Mouse (Mus musculus) urinary bladder, adult 2 months (tissue): Measurements from ENCODE around the gene Gm20388. TPM values are rescaled to one million over a fixed set of nuclear protein-coding genes. Genes with fewer than 3 reads are reported as not detected.

Experiments used
- DNase-seq: peaks from one replicate; pipeline ENCODE4 v3.0.0; 2022; ENCODE audit warnings: low spot score
- polyA plus RNA-seq: library from polyadenylated mRNA; depleted of rRNA; stranded (reverse); fragments of >200 nt; gene quantifications from 2 replicates; pipeline ENCODE4 v1.2.3, GENCODE M21; 2012

Gm20388 gene
- polyA plus RNA-seq, 1 experiment, result 50.2 TPM

- no peak for DNase-seq
Measured at GRCm38 (mm10) chr8:123753604-123754375, 3843.1 kb downstream of the Gm20388 start.

GRCm38 (mm10) chr8:123754538-123755431 is 3844.1 kb downstream of the Gm20388 start:
- no peak for DNase-seq

GRCm38 (mm10) chr8:123756901-123757300 is 3846.3 kb downstream of the Gm20388 start:
- no peak for DNase-seq

- no peak for DNase-seq
Measured at GRCm38 (mm10) chr8:123758935-123759334, 3848.3 kb downstream of the Gm20388 start.

- DNase-seq, result no peak
Measured at GRCm38 (mm10) chr8:123759933-123760332, 3849.3 kb downstream of the Gm20388 start.

- DNase-seq, result no peak
Measured at GRCm38 (mm10) chr8:123760579-123760978, 3849.9 kb downstream of the Gm20388 start.

GRCm38 (mm10) chr8:123761266-123761882 is 3850.7 kb downstream of the Gm20388 start:
- no peak for DNase-seq

- DNase-seq, result no peak
Measured at GRCm38 (mm10) chr8:123761883-123762270, 3851.2 kb downstream of the Gm20388 start.

GRCm38 (mm10) chr8:123763355-123763754 is 3852.7 kb downstream of the Gm20388 start:
- no peak for DNase-seq

- DNase-seq, result no peak
Measured at GRCm38 (mm10) chr8:123764671-123765070, 3854.0 kb downstream of the Gm20388 start.

- DNase-seq, result no peak
Measured at GRCm38 (mm10) chr8:123766516-123766915, 3855.9 kb downstream of the Gm20388 start.

- no peak for DNase-seq
Measured at GRCm38 (mm10) chr8:123767874-123768273, 3857.2 kb downstream of the Gm20388 start.

- DNase-seq, result no peak
Measured at GRCm38 (mm10) chr8:123768492-123769356, 3858.1 kb downstream of the Gm20388 start.

GRCm38 (mm10) chr8:123773468-123773867 is 3862.8 kb downstream of the Gm20388 start:
- DNase-seq, result no peak

- DNase-seq, result no peak
Measured at GRCm38 (mm10) chr8:123774491-123774890, 3863.8 kb downstream of the Gm20388 start.

GRCm38 (mm10) chr8:123777319-123777718 is 3866.7 kb downstream of the Gm20388 start:
- no peak for DNase-seq

GRCm38 (mm10) chr8:123780471-123780870 is 3869.8 kb downstream of the Gm20388 start:
- DNase-seq, result no peak

- DNase-seq, result no peak
Measured at GRCm38 (mm10) chr8:123781256-123781655, 3870.6 kb downstream of the Gm20388 start.

GRCm38 (mm10) chr8:123783525-123784249 is 3873.0 kb downstream of the Gm20388 start:
- DNase-seq, result peak; percentile 50

GRCm38 (mm10) chr8:123786166-123786565 is 3875.5 kb downstream of the Gm20388 start:
- no peak for DNase-seq

- no peak for DNase-seq
Measured at GRCm38 (mm10) chr8:123786644-123787043, 3876.0 kb downstream of the Gm20388 start.
